Mouse (Mus musculus) ES-Bruce4 (cell line): ENCODE results near the gene Col6a5.

Experiments
- CTCF ChIP-seq: IDR thresholded peaks from one replicate; pipeline ENCODE4 v1.8.1; 2011; ENCODE audit warnings: low read depth, low read length
- EP300 ChIP-seq: IDR thresholded peaks from 2 replicates; pipeline ENCODE4 v1.6.1; 2011; ENCODE audit warnings: low read depth, low read length; ENCODE audit not compliant: insufficient read depth
- POLR2A ChIP-seq: IDR thresholded peaks from one replicate; pipeline ENCODE4 v1.8.1; 2011; ENCODE audit warnings: low read length; ENCODE audit not compliant: insufficient read depth

DNA sequence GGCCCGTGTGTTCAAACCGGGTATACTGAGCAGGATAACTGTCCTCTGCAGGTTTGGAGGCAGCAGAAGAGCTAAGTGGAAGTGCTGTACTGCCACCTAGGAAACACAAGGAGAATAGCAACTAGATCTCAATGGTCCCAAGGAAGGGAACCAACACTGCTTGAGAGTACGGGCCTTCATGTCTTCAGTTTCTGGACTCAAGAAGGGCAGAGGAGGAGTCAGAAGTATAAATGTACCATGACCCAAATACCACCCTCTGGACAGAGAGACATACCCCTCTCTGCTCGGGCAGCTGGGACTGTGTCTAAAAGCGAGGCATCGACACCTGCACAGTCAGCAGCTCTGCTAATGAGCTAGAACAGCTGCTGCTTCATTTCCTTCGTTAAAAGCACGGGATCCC, 27.7 kb upstream of the Col6a5 start:
- TF ChIP-seq CTCF: peak; percentile 29
- TF ChIP-seq POLR2A: no peak
- no peak for TF ChIP-seq EP300
